Mouse (Mus musculus) mature B cell (primary cell): ENCODE data around the gene Iffo1.

Source experiments
- in situ Hi-C: fragments of 300-500 bp; cut with MboI; formaldehyde crosslinking; loops from 2 replicates; pipeline ENCODE4 v1.14.3; 2019

Gene Iffo1

DNA sequence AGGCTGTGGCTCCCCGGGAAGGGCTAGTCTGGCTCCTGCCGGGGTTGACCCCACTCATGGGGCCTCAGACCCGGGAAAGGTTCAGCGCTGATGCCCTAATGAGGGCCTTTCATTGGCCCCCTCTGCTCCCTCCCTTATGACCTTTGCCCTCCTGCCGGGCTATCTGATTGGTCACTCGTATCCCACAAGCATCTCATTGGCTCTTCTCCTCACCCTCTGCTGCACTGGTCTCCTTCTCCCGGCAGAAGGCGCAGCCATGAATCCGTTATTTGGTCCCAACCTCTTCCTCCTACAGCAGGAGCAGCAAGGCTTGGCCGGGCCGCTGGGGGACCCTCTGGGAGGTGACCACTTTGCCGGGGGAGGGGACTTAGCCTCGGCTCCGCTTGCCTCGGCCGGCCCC, at the start of gene Iffo1:
Gene Iffo1, plus strand, starts transcription at position 241 of the 400 bp plus-strand sequence.
- in situ Hi-C loops, result no loop called here

GRCm38 (mm10) chr6:125095391-125096278, 49.4 kb upstream of the Iffo1 start, which contains the start of gene Chd4:
Gene Chd4, plus strand, starts transcription at chr6:125095981.
- in situ Hi-C loops, result no loop called here

GRCm38 (mm10) chr6:125096279-125096596, 48.8 kb upstream of the Iffo1 start:
- in situ Hi-C loops, result no loop called here

- in situ Hi-C loops, result no loop called here
These were observed 48.3 kb upstream of the Iffo1 start for GRCm38 (mm10) chr6:125096597-125097345.

DNA sequence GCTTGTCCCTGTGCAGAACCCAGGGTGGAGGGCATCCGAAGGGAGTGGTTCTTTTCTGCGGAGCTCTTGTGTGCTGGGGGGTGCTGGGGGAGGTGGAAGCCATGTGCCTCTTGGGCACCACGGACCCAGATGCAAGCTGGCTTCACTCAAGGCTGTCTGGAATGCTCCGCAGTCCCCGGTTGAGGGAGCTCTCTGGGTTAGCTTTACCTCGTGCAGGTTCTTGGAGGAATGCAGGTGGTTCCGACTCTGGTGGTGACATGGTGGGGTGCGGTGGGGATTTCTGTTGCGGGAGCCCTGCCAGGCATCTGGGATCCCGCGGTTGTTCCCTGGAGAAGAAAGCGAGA, 47.7 kb upstream of the Iffo1 start:
- in situ Hi-C loops, result no loop called here

GRCm38 (mm10) chr6:125097951-125098350, 47.1 kb upstream of the Iffo1 start:
- in situ Hi-C loops, result no loop called here

- in situ Hi-C loops, result no loop called here
These were observed 46.5 kb upstream of the Iffo1 start for GRCm38 (mm10) chr6:125098513-125098912.

GRCm38 (mm10) chr6:125099421-125099971, 45.5 kb upstream of the Iffo1 start:
- in situ Hi-C loops, result no loop called here

- in situ Hi-C loops, result no loop called here
These were observed 43.6 kb upstream of the Iffo1 start for GRCm38 (mm10) chr6:125101444-125101843.

GRCm38 (mm10) chr6:125104223-125104622, 40.8 kb upstream of the Iffo1 start:
- in situ Hi-C loops, result no loop called here

- in situ Hi-C loops, result no loop called here
These were observed 37.3 kb upstream of the Iffo1 start for GRCm38 (mm10) chr6:125107705-125108104.

DNA sequence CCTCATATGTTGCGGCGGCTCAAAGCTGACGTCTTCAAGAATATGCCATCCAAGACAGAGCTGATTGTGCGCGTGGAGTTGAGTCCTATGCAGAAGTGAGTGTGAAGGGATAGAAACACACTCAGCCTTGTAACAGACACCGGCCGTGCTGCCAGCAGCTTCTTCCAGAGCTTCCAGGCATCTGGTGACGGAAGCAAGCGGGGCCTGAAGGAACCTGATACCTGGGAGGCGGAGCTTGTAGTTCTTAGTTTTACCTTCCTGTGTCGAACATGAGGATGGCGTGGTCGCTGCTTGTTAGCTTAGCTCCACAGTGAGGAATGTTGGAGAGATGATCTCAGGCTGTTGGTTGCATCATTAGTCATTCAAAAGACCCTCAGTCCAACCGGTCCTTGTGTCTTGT, 35.7 kb upstream of the Iffo1 start:
- in situ Hi-C loops, result no loop called here

- in situ Hi-C loops, result no loop called here
These were observed 34.1 kb upstream of the Iffo1 start for GRCm38 (mm10) chr6:125110927-125111326.

- in situ Hi-C loops, result no loop called here
These were observed 32.5 kb upstream of the Iffo1 start for GRCm38 (mm10) chr6:125112553-125112952.

GRCm38 (mm10) chr6:125119387-125119786, 25.7 kb upstream of the Iffo1 start:
- in situ Hi-C loops, result no loop called here

DNA sequence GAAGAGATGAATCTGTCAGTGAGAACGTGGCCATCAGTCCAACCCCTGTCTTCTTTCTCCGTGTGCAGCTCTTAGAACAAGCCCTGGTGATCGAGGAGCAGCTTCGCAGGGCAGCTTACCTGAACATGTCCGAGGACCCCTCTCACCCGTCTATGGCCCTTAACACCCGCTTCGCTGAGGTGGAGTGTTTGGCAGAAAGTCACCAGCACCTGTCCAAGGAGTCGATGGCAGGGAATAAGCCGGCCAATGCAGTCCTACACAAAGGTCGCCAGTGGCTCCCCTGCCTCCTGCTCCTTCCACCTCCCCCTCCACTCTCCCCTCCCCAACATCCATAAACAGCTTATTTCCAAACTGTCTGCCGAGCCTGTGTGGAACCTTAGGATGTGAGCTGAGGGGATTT, 16.3 kb upstream of the Iffo1 start:
- in situ Hi-C loops, result no loop called here

DNA sequence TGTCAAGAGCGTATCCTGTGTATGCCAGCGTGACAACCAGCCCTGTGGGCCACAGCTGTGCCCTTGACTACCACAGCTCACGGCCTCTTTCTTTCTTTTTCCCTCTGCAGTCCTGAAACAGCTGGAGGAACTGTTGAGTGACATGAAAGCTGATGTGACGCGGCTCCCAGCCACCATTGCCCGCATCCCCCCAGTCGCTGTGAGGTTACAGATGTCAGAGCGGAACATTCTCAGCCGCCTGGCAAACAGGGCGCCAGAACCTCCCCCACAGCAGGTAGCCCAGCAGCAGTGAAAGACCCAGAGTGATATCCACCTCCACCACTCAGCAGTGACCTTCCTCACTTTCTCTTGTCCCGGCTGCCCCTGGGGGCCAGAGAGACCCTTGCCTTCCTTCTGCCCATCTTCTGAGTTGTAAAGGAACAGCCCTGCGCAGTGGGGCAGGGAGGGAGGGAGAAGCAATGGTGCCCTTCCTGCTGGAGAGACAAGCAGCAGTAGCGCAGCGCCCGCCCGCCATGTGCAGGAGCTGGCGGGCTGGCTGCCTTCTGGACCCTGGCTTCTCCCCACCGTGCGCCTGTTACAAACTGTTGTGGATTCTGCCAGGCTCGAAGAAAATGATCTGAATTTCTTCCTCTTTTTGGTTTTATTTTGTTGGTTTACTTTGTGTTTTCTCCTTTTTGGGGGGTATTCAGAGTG, 15.2 kb upstream of the Iffo1 start:
- in situ Hi-C loops, result no loop called here

- in situ Hi-C loops, result no loop called here
These were observed 13.5 kb upstream of the Iffo1 start, which contains the start of gene Nop2 for GRCm38 (mm10) chr6:125131302-125132156. Gene Nop2, plus strand, starts transcription at chr6:125131909.

DNA sequence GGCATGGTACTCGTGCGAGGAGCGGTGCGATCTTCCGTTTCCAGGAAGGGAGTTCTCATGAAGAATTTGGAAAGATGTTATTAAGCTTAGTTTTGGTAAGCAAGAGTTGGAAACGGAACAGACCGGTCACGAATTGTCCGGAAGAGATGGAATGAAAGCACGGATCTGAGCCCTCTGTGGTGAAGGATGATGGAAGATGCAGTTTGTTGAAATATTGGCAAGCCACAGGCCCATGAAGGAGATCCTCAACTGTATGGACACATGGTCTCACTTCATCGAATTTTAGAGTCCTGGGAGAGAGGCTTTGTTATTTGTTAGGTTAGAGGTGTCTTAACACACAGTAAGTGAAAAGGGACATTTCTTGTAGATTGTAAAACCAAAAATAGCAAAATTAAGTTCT, 12.6 kb upstream of the Iffo1 start:
- in situ Hi-C loops, result no loop called here

- in situ Hi-C loops, result no loop called here
These were observed 7.9 kb upstream of the Iffo1 start for GRCm38 (mm10) chr6:125137002-125137671.

DNA sequence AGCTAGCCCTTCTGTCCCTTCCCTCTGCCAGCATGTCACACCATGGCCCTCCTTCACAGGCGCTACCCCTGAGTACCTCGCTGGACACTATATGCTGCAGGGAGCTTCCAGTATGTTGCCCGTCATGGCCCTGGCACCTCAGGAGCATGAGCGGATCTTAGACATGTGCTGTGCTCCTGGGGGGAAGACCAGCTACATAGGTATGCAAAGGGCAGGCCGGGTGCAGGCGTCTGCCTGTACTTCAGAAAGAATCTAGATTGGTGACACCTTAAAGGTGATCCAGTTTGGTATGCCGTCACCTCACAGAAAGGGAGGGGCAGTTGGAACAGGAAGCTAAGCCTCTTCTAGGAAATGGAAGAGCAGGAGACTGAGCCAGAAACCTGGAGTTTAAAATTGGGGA, 5.3 kb upstream of the Iffo1 start:
- in situ Hi-C loops, result no loop called here
